Mouse (Mus musculus): Measurements from ENCODE around the gene Gm49510. TPM values are rescaled to one million over a fixed set of nuclear protein-coding genes. Genes with fewer than 3 reads are reported as not detected.

Gene Gm49510
- total and polyA plus RNA-seq, 3 experiments: 1.4 to 8.2 TPM; not detected in 1

- Histone ChIP-seq H3K4me1 (ENCODE audit: insufficient read depth, low read depth, low read length) (no peaks in the 10 kb centered on the region; the same call in none of the 2 replicates), H3K9me3 (replicated peaks) (no peaks in the 10 kb centered on the region), H3K4me3 (ENCODE audit: low read depth, low read length) (no peak overlapping the region), H3K27me3 (ENCODE audit: insufficient read depth, low read length) (peaks cover 49% of the 10 kb centered on the region), H3K36me3 (replicated peaks) (no peaks in the 10 kb centered on the region)
- no peak for TF ChIP-seq GATA1 (IDR thresholded peaks at IDR 0.05; ENCODE audit: borderline replicate concordance, low read length)
- TF ChIP-seq TAL1 (conservative IDR thresholded peaks at IDR 0.05; ENCODE audit: low read depth, low read length): no peak
- TF ChIP-seq GATA2 (IDR thresholded peaks at IDR 0.05; ENCODE audit: borderline replicate concordance, low read depth, low read length): no peak
- TF ChIP-seq CTCF (IDR thresholded peaks at IDR 0.05; ENCODE audit: low read depth, low read length): no peak
- no peak for TF ChIP-seq POLR2AphosphoS5 (IDR thresholded peaks at IDR 0.05; ENCODE audit: insufficient replicate concordance, low read depth, low read length)
- ATAC-seq (ENCODE audit: extremely low read depth, insufficient number of reproducible peaks, low FRiP score, poor library complexity, severe bottlenecking) (no peak), DNase-seq (ENCODE audit: low spot score) (no peak)
These were observed 56.2 kb downstream of the Gm49510 start for GRCm38 (mm10) chr15:78955663-78956062.

GRCm38 (mm10) chr15:78956351-78956750 is 56.9 kb downstream of the Gm49510 start:
- Histone ChIP-seq H3K27me3 (ENCODE audit: insufficient read depth, low read length) (peaks cover 48% of the 10 kb centered on the region), H3K4me1 (ENCODE audit: insufficient read depth, low read depth, low read length) (no peaks in the 10 kb centered on the region; the same call in none of the 2 replicates), H3K4me3 (ENCODE audit: low read depth, low read length) (no peak overlapping the region), H3K36me3 (replicated peaks) (no peaks in the 10 kb centered on the region), H3K9me3 (replicated peaks) (no peaks in the 10 kb centered on the region)
- ATAC-seq (ENCODE audit: extremely low read depth, insufficient number of reproducible peaks, low FRiP score, poor library complexity, severe bottlenecking) (no peak), DNase-seq (ENCODE audit: low spot score) (no peak)
- peak; percentile 51 for TF ChIP-seq CTCF (IDR thresholded peaks at IDR 0.05; ENCODE audit: low read depth, low read length)
- no peak for TF ChIP-seq GATA1 (IDR thresholded peaks at IDR 0.05; ENCODE audit: borderline replicate concordance, low read length)
- no peak for TF ChIP-seq TAL1 (conservative IDR thresholded peaks at IDR 0.05; ENCODE audit: low read depth, low read length)
- no peak for TF ChIP-seq POLR2AphosphoS5 (IDR thresholded peaks at IDR 0.05; ENCODE audit: insufficient replicate concordance, low read depth, low read length)
- no peak for TF ChIP-seq GATA2 (IDR thresholded peaks at IDR 0.05; ENCODE audit: borderline replicate concordance, low read depth, low read length)

GRCm38 (mm10) chr15:78957021-78957420 is 57.6 kb downstream of the Gm49510 start:
- no peaks in the 10 kb centered on the region for H3K9me3 ChIP-seq (replicated peaks)
- H3K4me3 ChIP-seq (ENCODE audit: low read depth, low read length): no peak overlapping the region
- DNase-seq (ENCODE audit: low spot score): no peak
- TF ChIP-seq POLR2AphosphoS5 (IDR thresholded peaks at IDR 0.05; ENCODE audit: insufficient replicate concordance, low read depth, low read length): no peak
- TF ChIP-seq TAL1 (conservative IDR thresholded peaks at IDR 0.05; ENCODE audit: low read depth, low read length): no peak
- TF ChIP-seq GATA2 (IDR thresholded peaks at IDR 0.05; ENCODE audit: borderline replicate concordance, low read depth, low read length): no peak
- no peak for TF ChIP-seq CTCF (IDR thresholded peaks at IDR 0.05; ENCODE audit: low read depth, low read length)
- TF ChIP-seq GATA1 (IDR thresholded peaks at IDR 0.05; ENCODE audit: borderline replicate concordance, low read length): no peak
- no peaks in the 10 kb centered on the region; the same call in none of the 2 replicates for H3K4me1 ChIP-seq (ENCODE audit: insufficient read depth, low read depth, low read length)
- H3K27me3 ChIP-seq (ENCODE audit: insufficient read depth, low read length): peaks cover 48% of the 10 kb centered on the region
- no peaks in the 10 kb centered on the region for H3K36me3 ChIP-seq (replicated peaks)
- no peak for ATAC-seq (ENCODE audit: extremely low read depth, insufficient number of reproducible peaks, low FRiP score, poor library complexity, severe bottlenecking)

GRCm38 (mm10) chr15:78959537-78959936 is 60.1 kb downstream of the Gm49510 start:
- TF ChIP-seq CTCF (IDR thresholded peaks at IDR 0.05; ENCODE audit: low read depth, low read length) (no peak), GATA1 (IDR thresholded peaks at IDR 0.05; ENCODE audit: borderline replicate concordance, low read length) (no peak), TAL1 (conservative IDR thresholded peaks at IDR 0.05; ENCODE audit: low read depth, low read length) (no peak), POLR2AphosphoS5 (IDR thresholded peaks at IDR 0.05; ENCODE audit: insufficient replicate concordance, low read depth, low read length) (no peak), GATA2 (IDR thresholded peaks at IDR 0.05; ENCODE audit: borderline replicate concordance, low read depth, low read length) (no peak)
- no peak overlapping the region for H3K4me3 ChIP-seq (ENCODE audit: low read depth, low read length)
- H3K4me1 ChIP-seq (ENCODE audit: insufficient read depth, low read depth, low read length): peaks cover 3% of the 10 kb centered on the region
- DNase-seq (ENCODE audit: low spot score) (no peak), ATAC-seq (ENCODE audit: extremely low read depth, insufficient number of reproducible peaks, low FRiP score, poor library complexity, severe bottlenecking) (no peak)
- no peaks in the 10 kb centered on the region for H3K9me3 ChIP-seq (replicated peaks)
- no peaks in the 10 kb centered on the region for H3K36me3 ChIP-seq (replicated peaks)
- H3K27me3 ChIP-seq (ENCODE audit: insufficient read depth, low read length): peaks cover 51% of the 10 kb centered on the region

GRCm38 (mm10) chr15:78960088-78960487 is 60.6 kb downstream of the Gm49510 start:
- no peak for ATAC-seq (ENCODE audit: extremely low read depth, insufficient number of reproducible peaks, low FRiP score, poor library complexity, severe bottlenecking)
- TF ChIP-seq TAL1 (conservative IDR thresholded peaks at IDR 0.05; ENCODE audit: low read depth, low read length) (no peak), CTCF (IDR thresholded peaks at IDR 0.05; ENCODE audit: low read depth, low read length) (no peak), GATA2 (IDR thresholded peaks at IDR 0.05; ENCODE audit: borderline replicate concordance, low read depth, low read length) (no peak), GATA1 (IDR thresholded peaks at IDR 0.05; ENCODE audit: borderline replicate concordance, low read length) (no peak), POLR2AphosphoS5 (IDR thresholded peaks at IDR 0.05; ENCODE audit: insufficient replicate concordance, low read depth, low read length) (no peak)

GRCm38 (mm10) chr15:78962885-78963284 is 63.4 kb downstream of the Gm49510 start:
- ATAC-seq (ENCODE audit: extremely low read depth, insufficient number of reproducible peaks, low FRiP score, poor library complexity, severe bottlenecking) (no peak), DNase-seq (ENCODE audit: low spot score) (peak; percentile 62)
- H3K36me3 ChIP-seq (replicated peaks): no peaks in the 10 kb centered on the region
- H3K4me1 ChIP-seq (ENCODE audit: insufficient read depth, low read depth, low read length): peaks cover 3% of the 10 kb centered on the region; the same call in 1 of the 2 replicates
- TF ChIP-seq POLR2AphosphoS5 (IDR thresholded peaks at IDR 0.05; ENCODE audit: insufficient replicate concordance, low read depth, low read length) (no peak), CTCF (IDR thresholded peaks at IDR 0.05; ENCODE audit: low read depth, low read length) (peak; percentile 75)
- H3K27me3 ChIP-seq (ENCODE audit: insufficient read depth, low read length): peaks cover 64% of the 10 kb centered on the region
- no peak overlapping the region for H3K4me3 ChIP-seq (ENCODE audit: low read depth, low read length)
- no peaks in the 10 kb centered on the region for H3K9me3 ChIP-seq (replicated peaks)

More at GRCm38 (mm10) chr15:78960088-78960487, 60.6 kb downstream of the Gm49510 start:
- no peaks in the 10 kb centered on the region for H3K36me3 ChIP-seq (replicated peaks)
- no peak overlapping the region for H3K4me3 ChIP-seq (ENCODE audit: low read depth, low read length)
- H3K27me3 ChIP-seq (ENCODE audit: insufficient read depth, low read length): peaks cover 54% of the 10 kb centered on the region
- H3K9me3 ChIP-seq (replicated peaks): no peaks in the 10 kb centered on the region
- DNase-seq (ENCODE audit: low spot score): no peak
- peaks cover 3% of the 10 kb centered on the region for H3K4me1 ChIP-seq (ENCODE audit: insufficient read depth, low read depth, low read length)

Other genes with a start within 250 kb of the Gm49510 start
- gene Elfn2, start 180.9 kb upstream of the Gm49510 start, total RNA-seq (2014; fragmentation: Nextera tagmentation): not detected in 2 replicates
- 0.05 TPM in 1 of 2 replicates, not detected in the other for gene Elfn2, start 180.9 kb upstream of the Gm49510 start, total RNA-seq (2017)
- gene Elfn2, start 180.9 kb upstream of the Gm49510 start, polyA plus RNA-seq (2012): not detected in 2 replicates
- not detected in 2 replicates for gene Mfng, start 126.2 kb upstream of the Gm49510 start, total RNA-seq (2014; fragmentation: Nextera tagmentation)
- gene Mfng, start 126.2 kb upstream of the Gm49510 start, total RNA-seq (2017): not detected in 2 replicates
- gene Mfng, start 126.2 kb upstream of the Gm49510 start, polyA plus RNA-seq (2012): not detected in 2 replicates
- gene Card10, start 96.6 kb upstream of the Gm49510 start, total RNA-seq (2014; fragmentation: Nextera tagmentation): not detected in 2 replicates
- not detected in 2 replicates for gene Card10, start 96.6 kb upstream of the Gm49510 start, total RNA-seq (2017)
- not detected in 2 replicates for gene Card10, start 96.6 kb upstream of the Gm49510 start, polyA plus RNA-seq (2012)
- gene Cdc42ep1, start 57.0 kb upstream of the Gm49510 start, total RNA-seq (2014; fragmentation: Nextera tagmentation): not detected in 2 replicates
- gene Cdc42ep1, start 57.0 kb upstream of the Gm49510 start, total RNA-seq (2017): 0.11 TPM in 1 of 2 replicates, not detected in the other
- not detected in 2 replicates for gene Cdc42ep1, start 57.0 kb upstream of the Gm49510 start, polyA plus RNA-seq (2012)
- gene Lgals2, start 44.1 kb upstream of the Gm49510 start, total RNA-seq (2014; fragmentation: Nextera tagmentation): not detected in 2 replicates
- not detected in 2 replicates for gene Lgals2, start 44.1 kb upstream of the Gm49510 start, total RNA-seq (2017)
- not detected in 2 replicates for gene Lgals2, start 44.1 kb upstream of the Gm49510 start, polyA plus RNA-seq (2012)
- gene Gga1, start 22.5 kb upstream of the Gm49510 start, total RNA-seq (2014; fragmentation: Nextera tagmentation): 52.6 and 60.2 TPM in 2 replicates
- 9.6 and 10.0 TPM in 2 replicates for gene Gga1, start 22.5 kb upstream of the Gm49510 start, total RNA-seq (2017)
- 158 and 177 TPM in 2 replicates for gene Gga1, start 22.5 kb upstream of the Gm49510 start, polyA plus RNA-seq (2012)
- gene Sh3bp1, start 101 bp downstream of the Gm49510 start, total RNA-seq (2014; fragmentation: Nextera tagmentation): 207 and 231 TPM in 2 replicates
- gene Sh3bp1, start 101 bp downstream of the Gm49510 start, total RNA-seq (2017): 32.7 and 34.1 TPM in 2 replicates
- 1,400 and 1,821 TPM in 2 replicates for gene Sh3bp1, start 101 bp downstream of the Gm49510 start, polyA plus RNA-seq (2012)
- gene Pdxp, start 14.3 kb downstream of the Gm49510 start, total RNA-seq (2014; fragmentation: Nextera tagmentation): 26.6 and 31.4 TPM in 2 replicates
- 13.9 and 18.1 TPM in 2 replicates for gene Pdxp, start 14.3 kb downstream of the Gm49510 start, total RNA-seq (2017)
- gene Pdxp, start 14.3 kb downstream of the Gm49510 start, polyA plus RNA-seq (2012): 39.7 and 40.6 TPM in 2 replicates
- gene Lgals1, start 27.1 kb downstream of the Gm49510 start, total RNA-seq (2014; fragmentation: Nextera tagmentation): 558 and 607 TPM in 2 replicates
- gene Lgals1, start 27.1 kb downstream of the Gm49510 start, total RNA-seq (2017): 3,673 and 4,536 TPM in 2 replicates
- 1,469 and 2,086 TPM in 2 replicates for gene Lgals1, start 27.1 kb downstream of the Gm49510 start, polyA plus RNA-seq (2012)
- gene Nol12, start 35.3 kb downstream of the Gm49510 start, total RNA-seq (2014; fragmentation: Nextera tagmentation): 13.2 and 25.6 TPM in 2 replicates
- 20.1 and 24.2 TPM in 2 replicates for gene Nol12, start 35.3 kb downstream of the Gm49510 start, total RNA-seq (2017)
- 15.9 and 16.7 TPM in 2 replicates for gene Nol12, start 35.3 kb downstream of the Gm49510 start, polyA plus RNA-seq (2012)
- 67.0 and 104 TPM in 2 replicates for gene Triobp, start 48.1 kb downstream of the Gm49510 start, total RNA-seq (2014; fragmentation: Nextera tagmentation)
- 23.6 and 24.4 TPM in 2 replicates for gene Triobp, start 48.1 kb downstream of the Gm49510 start, total RNA-seq (2017)
- 42.5 and 45.6 TPM in 2 replicates for gene Triobp, start 48.1 kb downstream of the Gm49510 start, polyA plus RNA-seq (2012)
- not detected in 2 replicates for gene H1f0, start 128.8 kb downstream of the Gm49510 start, total RNA-seq (2014; fragmentation: Nextera tagmentation)
- gene H1f0, start 128.8 kb downstream of the Gm49510 start, total RNA-seq (2017): 0.16 TPM in 1 of 2 replicates, not detected in the other
- 0.03 and 0.05 TPM in 2 replicates for gene H1f0, start 128.8 kb downstream of the Gm49510 start, polyA plus RNA-seq (2012)
- not detected in 2 replicates for gene Galr3, start 142.2 kb downstream of the Gm49510 start, total RNA-seq (2014; fragmentation: Nextera tagmentation)
- not detected in 2 replicates for gene Galr3, start 142.2 kb downstream of the Gm49510 start, total RNA-seq (2017)
- not detected in 2 replicates for gene Galr3, start 142.2 kb downstream of the Gm49510 start, polyA plus RNA-seq (2012)
- gene Ankrd54, start 163.2 kb downstream of the Gm49510 start, total RNA-seq (2014; fragmentation: Nextera tagmentation): 15.7 and 23.7 TPM in 2 replicates
- 15.8 and 19.0 TPM in 2 replicates for gene Ankrd54, start 163.2 kb downstream of the Gm49510 start, total RNA-seq (2017)
- 37.8 and 51.9 TPM in 2 replicates for gene Ankrd54, start 163.2 kb downstream of the Gm49510 start, polyA plus RNA-seq (2012)
- gene Eif3l, start 175.5 kb downstream of the Gm49510 start, total RNA-seq (2014; fragmentation: Nextera tagmentation): 134 and 145 TPM in 2 replicates
- gene Eif3l, start 175.5 kb downstream of the Gm49510 start, total RNA-seq (2017): 261 and 285 TPM in 2 replicates
- gene Eif3l, start 175.5 kb downstream of the Gm49510 start, polyA plus RNA-seq (2012): 20.8 and 30.9 TPM in 2 replicates
- gene Micall1, start 209.2 kb downstream of the Gm49510 start, total RNA-seq (2014; fragmentation: Nextera tagmentation): 10.4 and 11.5 TPM in 2 replicates
- gene Micall1, start 209.2 kb downstream of the Gm49510 start, total RNA-seq (2017): 3.7 and 4.5 TPM in 2 replicates
- 19.9 and 20.5 TPM in 2 replicates for gene Micall1, start 209.2 kb downstream of the Gm49510 start, polyA plus RNA-seq (2012)
- 143 and 147 TPM in 2 replicates for gene Polr2f, start 241.3 kb downstream of the Gm49510 start, total RNA-seq (2014; fragmentation: Nextera tagmentation)
- 97.0 and 109 TPM in 2 replicates for gene Polr2f, start 241.3 kb downstream of the Gm49510 start, total RNA-seq (2017)
- 210 and 266 TPM in 2 replicates for gene Polr2f, start 241.3 kb downstream of the Gm49510 start, polyA plus RNA-seq (2012)
- 1.4 and 2.8 TPM in 2 replicates for gene 1700088E04Rik, start 241.6 kb downstream of the Gm49510 start, total RNA-seq (2014; fragmentation: Nextera tagmentation)
- 1.6 and 2.2 TPM in 2 replicates for gene 1700088E04Rik, start 241.6 kb downstream of the Gm49510 start, total RNA-seq (2017)
- 0.46 and 0.50 TPM in 2 replicates for gene 1700088E04Rik, start 241.6 kb downstream of the Gm49510 start, polyA plus RNA-seq (2012)

Data from G1E (cell line).